Mouse (Mus musculus) bone marrow macrophage, adult 2 months (primary cell): Measurements from ENCODE around the gene Bpifa5.

Source experiments
- CTCF ChIP-seq: IDR thresholded peaks from 2 replicates; pipeline ENCODE4 v1.5.1; 2012; ENCODE audit warnings: low read depth, mild to moderate bottlenecking, low read length, moderate library complexity
- POLR2A ChIP-seq: IDR thresholded peaks from 2 replicates; pipeline ENCODE4 v1.6.1; 2012; ENCODE audit warnings: mild to moderate bottlenecking, low read depth, low read length, borderline replicate concordance

GRCm38 (mm10) chr2:154169172-154169571, 6.8 kb downstream of the Bpifa5 start:
- no peak for TF ChIP-seq POLR2A
- TF ChIP-seq CTCF: no peak
